Mouse (Mus musculus) liver, postnatal 0 days (tissue): Measurements from ENCODE around the gene Sbds.

Source experiments
- CTCF ChIP-seq: sonication (generic); IDR thresholded peaks from 2 replicates; pipeline ENCODE4 v1.5.1; 2016; ENCODE audit warnings: antibody characterized with exemption, low read depth
- EP300 ChIP-seq: IDR thresholded peaks from 2 replicates; pipeline ENCODE4 v1.6.1; 2016; ENCODE audit warnings: antibody characterized with exemption, low read depth, mild to moderate bottlenecking

DNA sequence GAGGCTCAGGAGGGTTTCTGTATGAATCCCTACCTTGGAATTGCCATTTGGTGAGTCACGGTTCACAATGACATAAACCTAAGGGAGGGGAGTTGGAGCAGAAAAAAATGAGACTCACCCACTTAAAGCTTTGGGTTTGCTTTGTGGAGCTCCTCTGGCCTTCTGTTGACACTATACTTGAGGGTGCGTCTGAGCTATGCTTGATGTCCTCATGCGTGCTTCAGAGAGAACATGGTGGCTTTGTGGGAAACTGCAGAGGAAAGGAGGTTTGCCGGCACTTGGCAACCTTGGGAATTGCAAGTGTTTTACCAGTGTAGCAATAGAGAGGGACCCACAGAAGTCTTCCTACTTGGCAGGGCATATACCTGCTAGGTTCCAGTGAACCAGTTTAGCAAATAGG lies 48.0 kb downstream of the Sbds start:
- TF ChIP-seq EP300 (no peak), CTCF (no peak)
